Mouse (Mus musculus): ENCODE results near the gene Zfp462.

DNA sequence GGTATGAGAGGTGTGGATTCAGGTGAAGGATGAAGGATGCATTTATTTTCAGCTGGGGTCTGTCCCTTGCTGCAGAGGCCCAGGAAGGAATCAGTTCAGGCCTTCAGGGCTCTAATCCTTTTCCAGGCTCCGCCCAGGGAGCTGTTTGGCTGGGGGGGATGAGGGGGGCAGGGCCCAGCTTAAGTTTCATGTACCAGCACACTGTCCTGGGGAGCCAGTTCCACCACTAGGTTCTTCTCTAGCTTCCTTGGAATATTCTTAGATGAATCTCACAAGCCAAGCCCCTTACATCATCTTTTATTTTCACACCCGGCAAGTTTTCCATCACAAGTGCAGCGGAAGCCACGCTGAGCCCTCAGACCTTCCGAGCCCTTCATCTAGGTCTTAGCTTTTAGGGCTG is 85.6 kb downstream of the Zfp462 start:
- TF ChIP-seq POLR2A (IDR thresholded peaks at IDR 0.05; ENCODE audit: extremely low read depth, insufficient read depth, low read length) (no peak), CTCF (IDR thresholded peaks at IDR 0.05; ENCODE audit: extremely low read depth, insufficient read depth, low read length) (no peak)
